Mouse (Mus musculus): ENCODE results near the gene Thra. TPM values are rescaled to one million over a fixed set of nuclear protein-coding genes. Genes with fewer than 3 reads are reported as not detected.
A peak's percentile ranks its signal among the peaks of the same experiment; 100 is the strongest.

The Thra gene
- polyA plus RNA-seq, 1 experiment from 2014 or later: 93.5 TPM

- under 1% methylated on average over 35 of the region's 74 CpGs for WGBS
- no peaks in the 10 kb centered on the region for H3K27me3 ChIP-seq
- ATAC-seq: peak; percentile 46
These were observed 55.5 kb downstream of the Thra start for GRCm38 (mm10) chr11:98795714-98796514.

GRCm38 (mm10) chr11:98796515-98797216 lies 56.2 kb downstream of the Thra start:
- Histone ChIP-seq H3K27ac (peak overlapping the region; percentile 100), H3K4me1 (peaks cover 46% of the 10 kb centered on the region), H3K27me3 (no peaks in the 10 kb centered on the region), H3K4me2 (peak overlapping the region; percentile 88), H3K9ac (peak overlapping the region; percentile 100), H3K4me3 (peak overlapping the region; percentile 100), H3K9me3 (replicated peaks) (no peaks in the 10 kb centered on the region), H3K36me3 (ENCODE audit: poor library complexity, severe bottlenecking) (peaks cover 33% of the 10 kb centered on the region)
- peak; percentile 65 for ATAC-seq
- 3% methylated on average over 23 of the region's 23 CpGs for WGBS

More at GRCm38 (mm10) chr11:98795714-98796514, 55.5 kb downstream of the Thra start:
- Histone ChIP-seq H3K9me3 (replicated peaks) (no peaks in the 10 kb centered on the region), H3K9ac (peak overlapping the region; percentile 100), H3K4me2 (peak overlapping the region; percentile 88), H3K27ac (peak overlapping the region; percentile 100), H3K36me3 (ENCODE audit: poor library complexity, severe bottlenecking) (peaks cover 25% of the 10 kb centered on the region), H3K4me3 (peak overlapping the region; percentile 100), H3K4me1 (peaks cover 46% of the 10 kb centered on the region)

GRCm38 (mm10) chr11:98797306-98797705 lies 56.9 kb downstream of the Thra start:
- ATAC-seq: no peak
- Histone ChIP-seq H3K4me1 (peaks cover 41% of the 10 kb centered on the region), H3K4me2 (peak overlapping the region; percentile 88), H3K4me3 (peak overlapping the region; percentile 100), H3K27me3 (no peaks in the 10 kb centered on the region), H3K9me3 (replicated peaks) (no peaks in the 10 kb centered on the region), H3K9ac (peak overlapping the region; percentile 100), H3K36me3 (ENCODE audit: poor library complexity, severe bottlenecking) (peaks cover 39% of the 10 kb centered on the region), H3K27ac (no peak overlapping the region)
- WGBS: 12% methylated on average over 5 of the region's 5 CpGs

DNA sequence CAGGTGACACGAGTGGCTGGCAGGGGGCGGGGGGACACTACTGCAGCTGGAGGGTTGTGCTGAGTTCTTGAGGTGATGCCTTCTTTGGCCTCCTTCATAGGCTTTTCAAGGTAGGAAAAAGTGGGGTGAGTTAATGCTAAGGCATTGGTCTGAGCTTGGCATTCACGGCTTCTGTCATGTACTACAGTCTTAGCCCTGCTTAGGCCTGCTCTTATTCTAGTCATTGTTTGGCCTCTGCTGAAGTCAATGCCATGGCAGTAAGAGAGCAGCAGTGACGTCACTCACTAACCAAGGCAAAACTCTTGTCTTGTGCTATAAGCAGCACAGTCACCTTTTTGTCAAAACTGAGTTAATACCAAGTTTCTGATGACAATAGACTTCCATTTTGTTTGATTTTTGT lies 57.5 kb downstream of the Thra start:
- Histone ChIP-seq H3K4me1 (peaks cover 39% of the 10 kb centered on the region), H3K27ac (no peak overlapping the region), H3K4me2 (peak overlapping the region; percentile 88), H3K9me3 (replicated peaks) (no peaks in the 10 kb centered on the region), H3K27me3 (no peaks in the 10 kb centered on the region), H3K9ac (peak overlapping the region; percentile 100), H3K36me3 (ENCODE audit: poor library complexity, severe bottlenecking) (peaks cover 45% of the 10 kb centered on the region), H3K4me3 (peak overlapping the region; percentile 100)
- no peak for ATAC-seq
- WGBS: 36% methylated on average over 4 of the region's 4 CpGs

DNA sequence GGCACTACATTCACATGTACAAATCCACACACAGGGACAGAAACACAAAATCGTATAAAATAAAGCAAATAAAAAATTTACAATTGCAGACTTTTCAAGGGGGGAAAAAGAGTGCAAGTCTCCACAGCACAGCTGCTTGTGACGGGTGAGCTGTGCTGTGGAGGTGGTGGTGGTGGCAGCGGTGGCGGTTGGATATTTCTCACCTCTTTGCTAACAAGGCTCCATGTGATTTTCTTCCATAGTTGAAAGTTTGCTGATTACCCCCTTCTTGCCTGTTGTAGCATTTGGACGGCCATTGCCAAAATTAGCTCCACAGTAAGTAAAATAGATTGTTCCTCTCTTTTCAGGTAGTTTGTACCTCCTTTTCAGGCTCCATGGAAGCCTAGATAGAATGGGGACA lies 64.2 kb downstream of the Thra start, which contains the start of gene Casc3:
Gene Casc3, plus strand, starts transcription at position 301 of the 400 bp plus-strand sequence.
- peaks cover 86% of the 10 kb centered on the region for H3K36me3 ChIP-seq (ENCODE audit: poor library complexity, severe bottlenecking)
- 94% methylated on average over 5 of the region's 5 CpGs for WGBS

GRCm38 (mm10) chr11:98808417-98808816 lies 68.0 kb downstream of the Thra start:
- Histone ChIP-seq H3K9ac (0 out of 2 replicates have a peak overlapping the region, but pooled peaks have one; percentile 96), H3K27me3 (no peaks in the 10 kb centered on the region), H3K4me2 (peak overlapping the region; percentile 87), H3K9me3 (replicated peaks) (no peaks in the 10 kb centered on the region), H3K36me3 (ENCODE audit: poor library complexity, severe bottlenecking) (peaks cover 68% of the 10 kb centered on the region), H3K4me3 (no peak overlapping the region), H3K27ac (peak overlapping the region; percentile 97; the same call in 1 of the 2 replicates), H3K4me1 (peaks cover 24% of the 10 kb centered on the region)
- ATAC-seq: no peak
- 73% methylated on average over 2 of the region's 2 CpGs for WGBS

More for the DNA sequence above, 64.2 kb downstream of the Thra start, which contains the start of gene Casc3:
- ATAC-seq: no peak
- peaks cover 9% of the 10 kb centered on the region for H3K4me1 ChIP-seq
- H3K4me2 ChIP-seq: no peak within 1 kb of the TSS
- H3K9ac ChIP-seq: no peak within 1 kb of the TSS
- H3K4me3 ChIP-seq: no peak within 1 kb of the TSS
- no peak within 1 kb of the TSS for H3K27ac ChIP-seq
- H3K27me3 ChIP-seq: no peaks in the 10 kb centered on the region
- H3K9me3 ChIP-seq (replicated peaks): no peaks in the 10 kb centered on the region

- H3K9ac ChIP-seq: peak overlapping the region; percentile 96
- H3K9me3 ChIP-seq (replicated peaks): no peaks in the 10 kb centered on the region
- peak; percentile 98 for ATAC-seq
- under 1% methylated on average over 75 of the region's 84 CpGs for WGBS
- H3K36me3 ChIP-seq (ENCODE audit: poor library complexity, severe bottlenecking): peaks cover 68% of the 10 kb centered on the region
- peak overlapping the region; percentile 95 for H3K4me3 ChIP-seq
- no peaks in the 10 kb centered on the region for H3K27me3 ChIP-seq
- peak overlapping the region; percentile 87 for H3K4me2 ChIP-seq
- H3K4me1 ChIP-seq: peaks cover 24% of the 10 kb centered on the region
- H3K27ac ChIP-seq: peak overlapping the region; percentile 97
These were observed 69.2 kb downstream of the Thra start for GRCm38 (mm10) chr11:98809457-98810290.

DNA sequence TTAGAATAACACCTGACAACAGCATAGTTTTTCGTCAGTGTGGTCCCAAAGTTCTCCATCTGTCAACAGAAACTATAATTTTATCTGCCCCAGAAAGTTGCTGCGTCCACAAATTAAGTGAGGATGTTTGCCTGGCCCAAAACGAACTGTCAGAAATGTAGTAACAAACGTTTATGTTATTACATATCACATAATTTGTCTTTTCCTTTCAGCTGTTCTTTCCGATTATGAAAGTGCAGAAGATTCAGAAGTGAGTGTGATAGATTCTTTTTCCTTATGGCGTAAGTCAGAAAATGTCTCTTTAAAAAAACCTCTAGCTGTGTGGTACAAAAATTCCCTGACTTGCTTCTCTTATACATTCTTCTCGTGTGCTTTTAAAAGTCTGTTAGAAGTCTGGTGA lies 70.2 kb downstream of the Thra start:
- Histone ChIP-seq H3K9ac (peak overlapping the region; percentile 96), H3K27ac (0 out of 2 replicates have a peak overlapping the region, but pooled peaks have one; percentile 97), H3K9me3 (replicated peaks) (no peaks in the 10 kb centered on the region), H3K4me3 (peak overlapping the region; percentile 95), H3K4me2 (peak overlapping the region; percentile 87), H3K27me3 (no peaks in the 10 kb centered on the region), H3K4me1 (peaks cover 24% of the 10 kb centered on the region), H3K36me3 (ENCODE audit: poor library complexity, severe bottlenecking) (peaks cover 67% of the 10 kb centered on the region)
- ATAC-seq: no peak
- WGBS: 79% methylated on average over 7 of the region's 7 CpGs

DNA sequence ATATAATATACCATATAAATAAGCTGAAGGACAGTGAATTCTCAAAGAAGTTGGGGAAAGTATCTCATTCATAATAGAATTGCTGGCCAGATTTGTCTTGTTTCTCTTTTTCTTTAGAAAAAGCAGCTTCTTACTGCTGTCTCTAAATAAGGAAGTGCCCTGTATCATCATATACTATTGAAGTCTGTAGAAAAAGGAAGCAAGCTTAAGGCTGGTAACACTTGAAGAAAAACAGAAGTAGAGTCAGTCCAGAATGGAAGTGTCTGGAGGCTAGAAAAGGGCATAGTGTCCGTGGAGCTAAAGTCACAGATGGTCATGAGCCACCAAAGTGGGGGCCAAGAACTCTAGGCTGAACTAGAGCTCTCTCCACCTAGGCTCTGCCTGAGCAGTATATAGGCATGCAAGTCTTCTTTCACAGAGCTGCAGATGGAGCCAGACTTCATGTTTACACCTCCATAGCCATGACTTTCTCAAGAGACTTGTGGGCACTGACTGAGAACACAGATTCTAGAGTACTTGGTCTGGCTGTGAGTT lies 76.3 kb downstream of the Thra start:
- Histone ChIP-seq H3K36me3 (ENCODE audit: poor library complexity, severe bottlenecking) (peaks cover 96% of the 10 kb centered on the region), H3K4me1 (0 out of 2 replicates have a peak, but pooled peaks cover 1% of the 10 kb centered on the region), H3K27ac (no peak overlapping the region), H3K4me3 (no peak overlapping the region), H3K9me3 (replicated peaks) (no peaks in the 10 kb centered on the region), H3K27me3 (no peaks in the 10 kb centered on the region), H3K4me2 (no peak overlapping the region), H3K9ac (no peak overlapping the region)
- no peak for ATAC-seq
- WGBS: 96% methylated on average over 1 of the region's 1 CpGs
